Mouse (Mus musculus) MEL (cell line): ENCODE results near the gene Ube2d3.
A peak's percentile ranks its signal among the peaks of the same experiment; 100 is the strongest.

Experiments used
- CHD1 ChIP-seq: IDR thresholded peaks from 2 replicates; pipeline ENCODE4 v1.6.1; 2012; ENCODE audit warnings: low read depth, mild to moderate bottlenecking, inconsistent platforms, low read length, improper control_type of control experiment
- CTCF ChIP-seq, 3 experiments: IDR thresholded peaks in 2 of 3; conservative IDR thresholded peaks in 1 of 3; 2 replicates each; pipeline ENCODE4 v1.5.1; 2011 to 2012; ENCODE audit warnings: low read length in 3 of 3, low read depth in 2 of 3, mild to moderate bottlenecking in 2 of 3, improper control_type of control experiment in 1 of 3, inconsistent platforms in 1 of 3, mixed read lengths in 1 of 3, moderate library complexity in 1 of 3; ENCODE audit not compliant: control insufficient read depth in 1 of 3, insufficient read depth in 1 of 3, poor library complexity in 1 of 3, severe bottlenecking in 1 of 3
- GABPA ChIP-seq: IDR thresholded peaks from 2 replicates; pipeline ENCODE4 v1.6.1; 2012; ENCODE audit warnings: low read depth, mild to moderate bottlenecking, inconsistent platforms, low read length, improper control_type of control experiment, moderate library complexity
- GATA1 ChIP-seq: IDR thresholded peaks from 2 replicates; pipeline ENCODE4 v1.6.1; 2011; ENCODE audit warnings: low read depth, low read length, improper control_type of control experiment
- MAZ ChIP-seq: IDR thresholded peaks from 2 replicates; pipeline ENCODE4 v1.6.1; 2012; ENCODE audit warnings: low read depth, mild to moderate bottlenecking, inconsistent platforms, low read length, improper control_type of control experiment
- NELFE ChIP-seq: IDR thresholded peaks from 2 replicates; pipeline ENCODE4 v1.6.1; 2011; ENCODE audit warnings: low read depth, low read length, improper control_type of control experiment
- POLR2A ChIP-seq, 2 experiments: IDR thresholded peaks; 2 replicates each; pipeline ENCODE4 v1.6.1; 2011 to 2012; ENCODE audit warnings: low read length in 2 of 2, mild to moderate bottlenecking in 2 of 2, control low read depth in 1 of 2, improper control_type of control experiment in 1 of 2, low read depth in 1 of 2, moderate library complexity in 1 of 2; ENCODE audit not compliant: control insufficient read depth in 1 of 2, insufficient read depth in 1 of 2, poor library complexity in 1 of 2
- RAD21 ChIP-seq: IDR thresholded peaks from 2 replicates; pipeline ENCODE4 v1.6.1; 2011; ENCODE audit warnings: mild to moderate bottlenecking, low read depth, low read length, improper control_type of control experiment
- TAL1 ChIP-seq: IDR thresholded peaks from 2 replicates; pipeline ENCODE4 v1.6.1; 2012; ENCODE audit warnings: mild to moderate bottlenecking, inconsistent platforms, low read length, moderate library complexity, mixed read lengths
- TCF12 ChIP-seq: IDR thresholded peaks from 2 replicates; pipeline ENCODE4 v1.6.1; 2014; ENCODE audit warnings: low read depth, mild to moderate bottlenecking, inconsistent platforms, low read length, improper control_type of control experiment, moderate library complexity
- USF2 ChIP-seq, 2 experiments: IDR thresholded peaks; 2 replicates each; pipeline ENCODE4 v1.6.1; 2011 to 2012; ENCODE audit warnings: improper control_type of control experiment in 2 of 2, low read length in 2 of 2, borderline replicate concordance in 1 of 2, inconsistent platforms in 1 of 2, low read depth in 1 of 2, mild to moderate bottlenecking in 1 of 2; ENCODE audit not compliant: insufficient read depth in 1 of 2
- ZNF384 ChIP-seq: IDR thresholded peaks from 2 replicates; pipeline ENCODE4 v1.6.1; 2012; ENCODE audit warnings: low read depth, mild to moderate bottlenecking, inconsistent platforms, low read length, improper control_type of control experiment

DNA sequence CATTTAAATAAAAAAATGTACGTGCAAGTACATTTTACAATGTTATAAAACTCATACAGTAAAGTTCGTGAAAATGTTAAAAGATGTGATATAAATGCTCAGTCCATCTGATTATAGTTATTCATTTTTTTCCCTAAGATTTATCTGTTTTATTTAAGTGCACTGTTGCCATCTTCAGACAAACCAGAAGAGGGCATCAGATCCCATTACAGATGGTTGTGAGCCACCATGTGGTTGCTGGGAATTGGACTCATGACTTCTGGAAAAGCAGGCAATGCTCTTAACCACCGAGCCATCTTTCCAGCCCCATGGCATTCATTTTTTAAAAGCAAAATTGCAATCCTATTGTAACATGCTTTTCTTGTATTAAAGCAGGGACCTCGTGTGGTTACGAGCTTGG is 28.7 kb upstream of the Ube2d3 start:
- TF ChIP-seq MAZ (no peak), TCF12 (no peak), ZNF384 (no peak), GATA1 (no peak), POLR2A (IDR thresholded peaks at IDR 0.05; ENCODE audit: control insufficient read depth in 1 of 2, insufficient read depth in 1 of 2, low read depth in 1 of 2, low read length in 2 of 2, poor library complexity in 1 of 2) (no peak), TAL1 (no peak), CTCF (IDR thresholded peaks at IDR 0.05 in 2 of 3, conservative IDR thresholded peaks at IDR 0.05 in 1 of 3; ENCODE audit: control insufficient read depth in 1 of 3, insufficient read depth in 1 of 3, low read depth in 2 of 3, low read length in 3 of 3, poor library complexity in 1 of 3, severe bottlenecking in 1 of 3) (peak; percentile 9 to 58 (median 29); a peak in 4 of 6 replicates), RAD21 (peak; percentile 40), NELFE (no peak), USF2 (IDR thresholded peaks at IDR 0.05; ENCODE audit: borderline replicate concordance in 1 of 2, insufficient read depth in 1 of 2, low read depth in 1 of 2, low read length in 2 of 2) (no peak), CHD1 (no peak), GABPA (no peak)
